Mouse (Mus musculus): ENCODE measurements around the gene Meis3. TPM values are rescaled to one million over a fixed set of nuclear protein-coding genes. Genes with fewer than 3 reads are reported as not detected.

The Meis3 gene
- 158 and 160 TPM in 2 replicates for polyA plus RNA-seq (2015; fragmentation: Nextera tagmentation; extraction: Ambion mirVana)

GRCm38 (mm10) chr7:16174597-16175541 is at the start of gene Meis3:
Gene Meis3, plus strand, starts transcription at chr7:16175090.
- peak; percentile 92 for ATAC-seq
- WGBS = under 1% methylated on average over 42 of the region's 42 CpGs
- no peaks in the 10 kb centered on the region for H3K27me3 ChIP-seq
- peak within 1 kb of the TSS; percentile 89 for H3K27ac ChIP-seq
- H3K4me2 ChIP-seq (replicated peaks) = peak within 1 kb of the TSS; percentile 84
- H3K4me3 ChIP-seq (replicated peaks) = peak within 1 kb of the TSS; percentile 88
- peaks cover 28% of the 10 kb centered on the region for H3K36me3 ChIP-seq
- peak within 1 kb of the TSS; percentile 91 for H3K9ac ChIP-seq (replicated peaks)
- H3K4me1 ChIP-seq (replicated peaks) = peaks cover 51% of the 10 kb centered on the region
- no peaks in the 10 kb centered on the region for H3K9me3 ChIP-seq

GRCm38 (mm10) chr7:16125829-16126228 is 49.1 kb upstream of the Meis3 start:
- Histone ChIP-seq H3K27ac (no peak overlapping the region), H3K9ac (replicated peaks) (no peak overlapping the region), H3K4me2 (replicated peaks) (no peak overlapping the region), H3K36me3 (peaks cover 30% of the 10 kb centered on the region), H3K9me3 (no peaks in the 10 kb centered on the region), H3K4me3 (replicated peaks) (no peak overlapping the region), H3K27me3 (no peaks in the 10 kb centered on the region), H3K4me1 (replicated peaks) (peaks cover 24% of the 10 kb centered on the region)
- no peak for ATAC-seq
- 87% methylated on average over 9 of the region's 9 CpGs for WGBS

GRCm38 (mm10) chr7:16128344-16128743 is 46.5 kb upstream of the Meis3 start:
- H3K9me3 ChIP-seq = no peaks in the 10 kb centered on the region
- peaks cover 30% of the 10 kb centered on the region for H3K36me3 ChIP-seq
- no peak overlapping the region for H3K4me2 ChIP-seq (replicated peaks)
- ATAC-seq = no peak
- no peak overlapping the region for H3K27ac ChIP-seq
- no peak overlapping the region for H3K4me3 ChIP-seq (replicated peaks)
- no peak overlapping the region for H3K9ac ChIP-seq (replicated peaks)
- 91% methylated on average over 6 of the region's 6 CpGs for WGBS
- peaks cover 47% of the 10 kb centered on the region for H3K4me1 ChIP-seq (replicated peaks)
- H3K27me3 ChIP-seq = no peaks in the 10 kb centered on the region

GRCm38 (mm10) chr7:16128899-16129298 is 46.0 kb upstream of the Meis3 start:
- Histone ChIP-seq H3K27ac (peak overlapping the region; percentile 80; the same call in 1 of the 2 replicates), H3K27me3 (no peaks in the 10 kb centered on the region), H3K4me1 (replicated peaks) (peaks cover 52% of the 10 kb centered on the region), H3K9ac (replicated peaks) (peak overlapping the region; percentile 83), H3K36me3 (peaks cover 27% of the 10 kb centered on the region), H3K4me3 (replicated peaks) (peak overlapping the region; percentile 62), H3K9me3 (no peaks in the 10 kb centered on the region), H3K4me2 (replicated peaks) (peak overlapping the region; percentile 74)
- WGBS = 66% methylated on average over 5 of the region's 5 CpGs
- ATAC-seq = no peak

- no peaks in the 10 kb centered on the region for H3K27me3 ChIP-seq
- no peak; the same call in 1 of the 2 replicates for ATAC-seq
- peak within 1 kb of the TSS; percentile 83 for H3K9ac ChIP-seq (replicated peaks)
- peaks cover 57% of the 10 kb centered on the region for H3K4me1 ChIP-seq (replicated peaks)
- H3K4me2 ChIP-seq (replicated peaks) = peak within 1 kb of the TSS; percentile 74
- peak within 1 kb of the TSS; percentile 62 for H3K4me3 ChIP-seq (replicated peaks)
- peak within 1 kb of the TSS; percentile 80 for H3K27ac ChIP-seq
- peaks cover 21% of the 10 kb centered on the region for H3K36me3 ChIP-seq
- H3K9me3 ChIP-seq = no peaks in the 10 kb centered on the region
- WGBS = 2% methylated on average over 12 of the region's 12 CpGs
Observed at GRCm38 (mm10) chr7:16129421-16129845, 45.5 kb upstream of the Meis3 start, which contains the start of gene Slc8a2. Gene Slc8a2, plus strand, starts transcription at chr7:16129826.

GRCm38 (mm10) chr7:16129846-16130691 is 44.8 kb upstream of the Meis3 start:
- WGBS = 1% methylated on average over 32 of the region's 38 CpGs
- Histone ChIP-seq H3K4me1 (replicated peaks) (peaks cover 64% of the 10 kb centered on the region), H3K4me2 (replicated peaks) (peak overlapping the region; percentile 74)

GRCm38 (mm10) chr7:16130956-16131634 is 43.8 kb upstream of the Meis3 start:
- peak overlapping the region; percentile 74 for H3K4me2 ChIP-seq (replicated peaks)
- peaks cover 74% of the 10 kb centered on the region for H3K4me1 ChIP-seq (replicated peaks)
- ATAC-seq = no peak
- H3K4me3 ChIP-seq (replicated peaks) = peak overlapping the region; percentile 62
- peak overlapping the region; percentile 80 for H3K27ac ChIP-seq
- 44% methylated on average over 13 of the region's 13 CpGs for WGBS
- 0 out of 2 replicates have a peak, but pooled peaks cover 5% of the 10 kb centered on the region for H3K36me3 ChIP-seq
- H3K27me3 ChIP-seq = no peaks in the 10 kb centered on the region
- no peaks in the 10 kb centered on the region for H3K9me3 ChIP-seq
- peak overlapping the region; percentile 83 for H3K9ac ChIP-seq (replicated peaks)

More at GRCm38 (mm10) chr7:16129846-16130691, 44.8 kb upstream of the Meis3 start:
- Histone ChIP-seq H3K36me3 (peaks cover 15% of the 10 kb centered on the region), H3K27me3 (no peaks in the 10 kb centered on the region), H3K4me3 (replicated peaks) (peak overlapping the region; percentile 62), H3K9ac (replicated peaks) (peak overlapping the region; percentile 83), H3K27ac (peak overlapping the region; percentile 80), H3K9me3 (no peaks in the 10 kb centered on the region)
- ATAC-seq = peak; percentile 81

GRCm38 (mm10) chr7:16132161-16132581 is 42.7 kb upstream of the Meis3 start:
- ATAC-seq = no peak
- Histone ChIP-seq H3K27me3 (no peaks in the 10 kb centered on the region), H3K9me3 (no peaks in the 10 kb centered on the region), H3K4me3 (replicated peaks) (peak overlapping the region; percentile 62), H3K36me3 (no peaks in the 10 kb centered on the region), H3K27ac (0 out of 2 replicates have a peak overlapping the region, but pooled peaks have one; percentile 35), H3K4me1 (replicated peaks) (peaks cover 79% of the 10 kb centered on the region), H3K9ac (replicated peaks) (peak overlapping the region; percentile 83), H3K4me2 (replicated peaks) (peak overlapping the region; percentile 74)
- 15% methylated on average over 7 of the region's 7 CpGs for WGBS

- Histone ChIP-seq H3K9me3 (no peaks in the 10 kb centered on the region), H3K9ac (replicated peaks) (no peak overlapping the region), H3K4me1 (replicated peaks) (peaks cover 79% of the 10 kb centered on the region), H3K36me3 (no peaks in the 10 kb centered on the region), H3K27me3 (no peaks in the 10 kb centered on the region), H3K4me2 (replicated peaks) (peak overlapping the region; percentile 74; the same call in 1 of the 2 replicates), H3K4me3 (replicated peaks) (no peak overlapping the region), H3K27ac (peak overlapping the region; percentile 57; the same call in 1 of the 2 replicates)
- no peak for ATAC-seq
- 70% methylated on average over 3 of the region's 3 CpGs for WGBS
Observed at GRCm38 (mm10) chr7:16132926-16133325, 42.0 kb upstream of the Meis3 start.

GRCm38 (mm10) chr7:16133691-16134090 is 41.2 kb upstream of the Meis3 start:
- no peak overlapping the region for H3K4me3 ChIP-seq (replicated peaks)
- H3K4me2 ChIP-seq (replicated peaks) = no peak overlapping the region
- 92% methylated on average over 9 of the region's 9 CpGs for WGBS
- no peaks in the 10 kb centered on the region for H3K36me3 ChIP-seq
- H3K27ac ChIP-seq = peak overlapping the region; percentile 57
- H3K9ac ChIP-seq (replicated peaks) = no peak overlapping the region
- no peaks in the 10 kb centered on the region for H3K27me3 ChIP-seq
- no peak for ATAC-seq
- peaks cover 75% of the 10 kb centered on the region for H3K4me1 ChIP-seq (replicated peaks)
- H3K9me3 ChIP-seq = no peaks in the 10 kb centered on the region

- Histone ChIP-seq H3K4me2 (replicated peaks) (peak overlapping the region; percentile 34), H3K27me3 (no peaks in the 10 kb centered on the region), H3K9me3 (no peaks in the 10 kb centered on the region), H3K9ac (replicated peaks) (no peak overlapping the region), H3K27ac (peak overlapping the region; percentile 57), H3K36me3 (peaks cover 6% of the 10 kb centered on the region), H3K4me1 (replicated peaks) (peaks cover 63% of the 10 kb centered on the region), H3K4me3 (replicated peaks) (peak overlapping the region; percentile 16; the same call in 1 of the 2 replicates)
- ATAC-seq = peak; percentile 65
- WGBS = 19% methylated on average over 7 of the region's 7 CpGs
Observed at GRCm38 (mm10) chr7:16134951-16135392, 39.9 kb upstream of the Meis3 start.

All from midbrain, embryonic 13.5 days (tissue).